Mouse (Mus musculus) CH12.LX (cell line): ENCODE measurements at regions not wholly inside any gene's neighbourhood (a gene's known extent, or its start where the extent isn't known, plus 50 kb on each side); places are given as distances from the start of the nearest gene placed in this dataset.

Experiments used
- DNase-seq: peaks from one replicate; pipeline ENCODE4 v3.0.0-alpha.2; 2013; ENCODE audit errors: extremely low read depth
- H3K27ac ChIP-seq: 2 replicates; pipeline ENCODE4 v1.5.1; 2012; ENCODE audit warnings: low read depth, mild to moderate bottlenecking, control low read depth, moderate library complexity; ENCODE audit not compliant: insufficient read depth
- H3K27me3 ChIP-seq: replicated peaks from 2 replicates; pipeline ENCODE3; 2012; ENCODE audit warnings: inconsistent platforms
- H3K36me3 ChIP-seq, 2 experiments: replicated peaks in 1 of 2; 2 replicates each; pipeline versions ENCODE3 to v1.6.1; 2012; ENCODE audit warnings: inconsistent platforms in 1 of 2, low read length in 1 of 2, mild to moderate bottlenecking in 1 of 2, mixed read lengths in 1 of 2, moderate library complexity in 1 of 2; ENCODE audit not compliant: control insufficient read depth in 1 of 2, insufficient read depth in 1 of 2
- H3K4me1 ChIP-seq, 2 experiments: 2 replicates each; pipeline ENCODE4 v1.6.1; 2012; ENCODE audit warnings: inconsistent platforms in 1 of 2, moderate library complexity in 1 of 2; ENCODE audit not compliant: insufficient read depth in 2 of 2, control insufficient read depth in 1 of 2
- H3K4me2 ChIP-seq: 2 replicates; pipeline ENCODE4 v1.6.1; 2012; ENCODE audit warnings: low read depth, mild to moderate bottlenecking, control low read depth; ENCODE audit not compliant: poor library complexity, insufficient read depth, severe bottlenecking
- H3K4me3 ChIP-seq, 3 experiments: fragments of 150-350 bp in 1 of 3; sonication (generic) in 1 of 3; replicated peaks in 1 of 3; 2 replicates each; pipeline versions ENCODE3 to v1.5.1; 2011 to 2012; ENCODE audit warnings: low read depth in 2 of 3, low read length in 2 of 3, mild to moderate bottlenecking in 2 of 3, moderate library complexity in 2 of 3, control low read depth in 1 of 3, improper control_type of control experiment in 1 of 3, inconsistent platforms in 1 of 3, mixed read lengths in 1 of 3; ENCODE audit not compliant: poor library complexity in 1 of 3
- H3K79me2 ChIP-seq: replicated peaks from 2 replicates; pipeline ENCODE4 v1.6.1; 2012; ENCODE audit warnings: mild to moderate bottlenecking, moderate library complexity; ENCODE audit not compliant: control insufficient read depth, poor library complexity, insufficient read depth, severe bottlenecking; ENCODE audit errors: extremely low read depth
- H3K9ac ChIP-seq: 2 replicates; pipeline ENCODE4 v1.6.1; 2012; ENCODE audit warnings: low read depth, mild to moderate bottlenecking, control low read depth, moderate library complexity; ENCODE audit not compliant: insufficient read depth
- H3K9me3 ChIP-seq: replicated peaks from 2 replicates; pipeline ENCODE3; 2012; ENCODE audit warnings: low read length, inconsistent platforms, mixed read lengths
- BHLHE40 ChIP-seq: IDR thresholded peaks from 2 replicates; pipeline ENCODE4 v1.6.1; 2011; ENCODE audit warnings: mild to moderate bottlenecking, low read depth, low read length, improper control_type of control experiment
- CHD1 ChIP-seq: IDR thresholded peaks from 2 replicates; pipeline ENCODE4 v1.6.1; 2012; ENCODE audit warnings: low read depth, low read length, improper control_type of control experiment, inconsistent platforms
- CHD2 ChIP-seq: IDR thresholded peaks from 2 replicates; pipeline ENCODE4 v1.6.1; 2011; ENCODE audit warnings: low read length, improper control_type of control experiment
- E2F4 ChIP-seq: IDR thresholded peaks from 2 replicates; pipeline ENCODE4 v1.6.1; 2011; ENCODE audit warnings: low read depth, low read length, improper control_type of control experiment; ENCODE audit not compliant: insufficient replicate concordance
- ELF1 ChIP-seq: IDR thresholded peaks from 2 replicates; pipeline ENCODE4 v1.6.1; 2014; ENCODE audit warnings: low read depth, mild to moderate bottlenecking, inconsistent platforms, low read length, improper control_type of control experiment
- EP300 ChIP-seq: IDR thresholded peaks from 2 replicates; pipeline ENCODE4 v1.6.1; 2011; ENCODE audit warnings: low read length, improper control_type of control experiment
- ETS1 ChIP-seq: conservative IDR thresholded peaks from 2 replicates; pipeline ENCODE4 v1.6.1; 2012; ENCODE audit warnings: low read depth, mild to moderate bottlenecking, inconsistent platforms, low read length, improper control_type of control experiment, moderate library complexity
- KAT2A ChIP-seq: IDR thresholded peaks from 2 replicates; pipeline ENCODE4 v1.6.1; 2012; ENCODE audit warnings: low read length, improper control_type of control experiment, inconsistent platforms; ENCODE audit not compliant: insufficient replicate concordance
- MAFK ChIP-seq: IDR thresholded peaks from 2 replicates; pipeline ENCODE4 v1.6.1; 2011; ENCODE audit warnings: low read length, improper control_type of control experiment; ENCODE audit not compliant: insufficient replicate concordance
- MAX ChIP-seq: IDR thresholded peaks from 2 replicates; pipeline ENCODE4 v1.6.1; 2011; ENCODE audit warnings: low read length, improper control_type of control experiment
- MAZ ChIP-seq: IDR thresholded peaks from 2 replicates; pipeline ENCODE4 v1.6.1; 2012; ENCODE audit warnings: low read depth, mild to moderate bottlenecking, inconsistent platforms, low read length, improper control_type of control experiment, moderate library complexity
- PAX5 ChIP-seq: IDR thresholded peaks from 2 replicates; pipeline ENCODE4 v1.6.1; 2012; ENCODE audit warnings: low read length, inconsistent platforms, mixed read lengths
- POLR2AphosphoS2 ChIP-seq: IDR thresholded peaks from 2 replicates; pipeline ENCODE4 v1.6.1; 2011; ENCODE audit warnings: low read depth, low read length, improper control_type of control experiment
- RAD21 ChIP-seq: IDR thresholded peaks from 2 replicates; pipeline ENCODE4 v1.6.1; 2011; ENCODE audit warnings: low read depth, mild to moderate bottlenecking, low read length, improper control_type of control experiment, moderate library complexity
- SIN3A ChIP-seq: IDR thresholded peaks from 2 replicates; pipeline ENCODE4 v1.6.1; 2012; ENCODE audit warnings: low read length, improper control_type of control experiment, inconsistent platforms
- TBP ChIP-seq: conservative IDR thresholded peaks from 2 replicates; pipeline ENCODE4 v1.6.1; 2011; ENCODE audit warnings: low read depth, low read length, improper control_type of control experiment
- TCF12 ChIP-seq: IDR thresholded peaks from 2 replicates; pipeline ENCODE4 v1.6.1; 2014; ENCODE audit warnings: low read depth, mild to moderate bottlenecking, inconsistent platforms, low read length, improper control_type of control experiment
- UBTF ChIP-seq: IDR thresholded peaks from 2 replicates; pipeline ENCODE4 v1.6.1; 2012; ENCODE audit warnings: low read depth, mild to moderate bottlenecking, inconsistent platforms, low read length, improper control_type of control experiment, moderate library complexity
- ZMIZ1 ChIP-seq: IDR thresholded peaks from 2 replicates; pipeline ENCODE4 v1.6.1; 2012; ENCODE audit warnings: low read depth, mild to moderate bottlenecking, inconsistent platforms, low read length, improper control_type of control experiment
- ZNF384 ChIP-seq: IDR thresholded peaks from 2 replicates; pipeline ENCODE4 v1.6.1; 2012; ENCODE audit warnings: low read depth, low read length, improper control_type of control experiment, inconsistent platforms
- dilution Hi-C: fragments of 300-500 bp; cut with MboI; formaldehyde crosslinking; loops from 2 replicates; pipeline ENCODE4 v1.14.3; 2020; ENCODE audit warnings: low sequenced_read_pairs; ENCODE audit not compliant: extremely low pct_unique_long_range_greater_than_20kb, extremely low pct_ligation_motif_present
- in situ Hi-C: fragments of 300-500 bp; cut with MboI; formaldehyde crosslinking; loops from 3 replicates; pipeline ENCODE4 v1.14.3; 2019; ENCODE audit warnings: low sequenced_read_pairs, low pct_ligation_motif_present, low pct_unique_long_range_greater_than_20kb, mixed read lengths

GRCm38 (mm10) chr2:147942591-147942990 is 104.2 kb downstream of the Foxa2 start:
- peaks cover 44% of the 10 kb centered on the region for H3K27me3 ChIP-seq

GRCm38 (mm10) chr2:147941319-147941718 is 105.5 kb downstream of the Foxa2 start:
- Histone ChIP-seq H3K4me2 (no peak overlapping the region), H3K9ac (no peak overlapping the region), H3K4me1 (no peaks in the 10 kb centered on the region), H3K36me3 (no peaks in the 10 kb centered on the region), H3K79me2 (no peaks in the 10 kb centered on the region)
- no peak for DNase-seq
- no peak for TF ChIP-seq POLR2AphosphoS2
- TF ChIP-seq ZNF384: no peak
- TF ChIP-seq ETS1: no peak
- TF ChIP-seq CHD1: no peak
- TF ChIP-seq ZMIZ1: no peak
- no peak for TF ChIP-seq CHD2
- no peak for TF ChIP-seq MAZ
- TF ChIP-seq ELF1: no peak
- TF ChIP-seq TBP: no peak
- TF ChIP-seq PAX5: no peak
- no peak for TF ChIP-seq MAFK
- TF ChIP-seq BHLHE40: no peak
- TF ChIP-seq SIN3A: no peak
- TF ChIP-seq KAT2A: no peak
- TF ChIP-seq EP300: no peak
- no peak for TF ChIP-seq MAX
- no peak for TF ChIP-seq RAD21
- TF ChIP-seq E2F4: no peak
- TF ChIP-seq, all 38 proteins: peak for 0
- no peaks in the 10 kb centered on the region for H3K9me3 ChIP-seq
- dilution Hi-C loops (no loop called here), in situ Hi-C loops (no loop called here)
- peaks cover 44% of the 10 kb centered on the region for H3K27me3 ChIP-seq
- H3K27ac ChIP-seq: no peak overlapping the region
- no peak overlapping the region for H3K4me3 ChIP-seq

More at GRCm38 (mm10) chr2:147942591-147942990, 104.2 kb downstream of the Foxa2 start:
- Histone ChIP-seq H3K9me3 (no peaks in the 10 kb centered on the region), H3K79me2 (no peaks in the 10 kb centered on the region), H3K4me3 (no peak overlapping the region), H3K4me1 (no peaks in the 10 kb centered on the region), H3K9ac (no peak overlapping the region), H3K27ac (no peak overlapping the region), H3K36me3 (no peaks in the 10 kb centered on the region), H3K4me2 (no peak overlapping the region)
- in situ Hi-C loops (no loop called here), dilution Hi-C loops (no loop called here)
- DNase-seq: no peak
- no peak for TF ChIP-seq ETS1
- no peak for TF ChIP-seq TCF12
- no peak for TF ChIP-seq UBTF
- TF ChIP-seq ZNF384: no peak
